Mouse (Mus musculus): Measurements from ENCODE around the gene Rims3.

The Rims3 gene

GRCm38 (mm10) chr4:120854588-120855319, at the start of gene Rims3:
TSS of gene Rims3 (plus strand) at chr4:120854816.
- DNase-seq (ENCODE audit: low spot score) = no peak

GRCm38 (mm10) chr4:120805816-120806215, 48.8 kb upstream of the Rims3 start:
- no peak for DNase-seq (ENCODE audit: low spot score)

DNA sequence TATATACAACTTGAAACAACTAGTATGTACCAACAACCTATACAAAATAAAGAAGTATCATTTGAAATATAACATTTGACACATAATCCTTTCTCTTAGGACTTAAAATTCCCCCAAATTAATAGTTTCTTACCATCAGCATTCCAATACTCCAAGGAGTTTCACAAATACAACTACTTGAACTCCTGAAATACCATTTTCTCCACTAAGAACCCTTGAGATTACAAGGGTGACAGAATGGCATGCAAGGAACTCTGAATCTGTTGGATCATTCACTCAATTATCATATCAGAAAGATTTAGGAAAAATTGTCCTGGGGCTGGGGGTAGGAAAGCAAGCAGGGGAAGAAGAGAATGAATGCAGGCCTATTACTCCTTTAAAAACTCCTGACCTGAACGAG, 40.9 kb upstream of the Rims3 start:
- DNase-seq (ENCODE audit: low spot score) = no peak

DNA sequence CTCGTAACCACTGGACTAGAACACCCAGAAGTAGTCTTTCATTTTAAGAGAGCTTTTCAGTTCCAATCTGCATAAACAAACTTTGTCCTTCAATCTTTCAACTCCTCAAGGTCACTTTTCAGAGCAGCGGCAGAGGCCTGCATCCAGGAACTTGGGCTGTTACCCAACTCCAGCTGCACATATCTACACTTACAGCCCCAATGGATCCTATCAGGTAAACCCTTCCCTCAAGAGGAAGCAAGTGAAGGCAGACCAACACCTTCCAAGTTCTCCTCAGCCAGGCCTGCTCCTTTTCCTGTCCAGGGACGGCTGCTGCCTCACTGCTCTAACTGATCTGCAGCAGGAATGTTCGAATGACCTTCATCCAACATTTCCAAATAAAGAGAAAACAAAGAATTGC, 40.4 kb upstream of the Rims3 start:
- DNase-seq (ENCODE audit: low spot score) = no peak

- no peak for DNase-seq (ENCODE audit: low spot score)
These were observed 39.5 kb upstream of the Rims3 start for GRCm38 (mm10) chr4:120815163-120815562.

DNA sequence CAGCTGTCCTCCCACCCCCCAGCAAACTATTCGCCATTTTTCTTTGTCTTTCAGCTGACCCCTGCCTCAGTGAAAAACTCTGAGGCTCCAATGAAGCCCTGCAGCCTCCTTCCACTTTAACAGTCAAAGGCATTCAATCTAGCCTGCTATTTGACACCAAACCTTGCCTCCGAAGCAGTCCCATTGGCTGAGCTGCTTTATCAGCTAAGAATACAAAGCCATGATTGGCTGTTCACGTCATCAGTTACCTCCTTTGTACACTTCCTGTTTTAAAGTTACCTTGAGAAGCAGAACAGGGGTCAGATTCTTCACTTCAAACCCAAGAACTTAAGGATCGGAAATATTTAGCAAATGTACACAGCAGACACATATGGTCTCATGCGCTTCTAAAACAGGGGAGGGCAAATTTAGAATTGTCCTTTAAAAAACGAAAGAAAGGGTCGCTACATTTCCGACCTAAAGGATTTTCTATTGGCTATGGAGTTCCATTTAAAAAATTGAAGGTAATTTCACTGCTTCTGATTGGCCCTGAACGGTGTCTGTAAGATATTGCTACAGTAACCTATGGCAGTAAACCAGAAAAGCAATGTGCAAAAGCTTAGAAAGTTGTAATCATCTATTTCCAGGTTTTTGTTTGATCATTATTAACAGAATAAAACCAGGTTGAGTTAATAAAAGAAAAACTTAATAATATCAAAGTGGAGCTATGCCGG, 38.8 kb upstream of the Rims3 start:
- DNase-seq (ENCODE audit: low spot score) = peak; percentile 10

- no peak for DNase-seq (ENCODE audit: low spot score)
These were observed 37.4 kb upstream of the Rims3 start for GRCm38 (mm10) chr4:120817002-120817774.

- no peak for DNase-seq (ENCODE audit: low spot score)
These were observed 36.7 kb upstream of the Rims3 start for GRCm38 (mm10) chr4:120817951-120818350.

DNA sequence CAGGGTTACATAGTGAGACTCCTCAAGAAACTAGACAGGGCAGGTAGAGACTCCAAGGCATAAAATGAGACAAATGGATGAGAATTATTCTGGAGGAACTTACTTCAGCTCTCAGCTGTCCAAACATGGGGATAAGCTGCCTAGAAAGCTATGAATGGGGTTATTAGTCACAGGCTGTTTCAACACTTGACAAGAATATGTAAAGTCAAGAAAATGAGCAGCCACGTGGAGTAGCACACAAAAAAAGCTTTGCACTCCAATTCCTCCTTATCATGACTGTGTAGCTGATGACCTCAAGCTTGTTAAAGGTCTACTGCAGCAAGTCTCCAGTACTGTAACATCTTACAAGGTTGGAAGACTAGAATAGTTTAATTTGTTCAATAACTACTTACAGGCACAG, 35.3 kb upstream of the Rims3 start:
- DNase-seq (ENCODE audit: low spot score) = no peak

DNA sequence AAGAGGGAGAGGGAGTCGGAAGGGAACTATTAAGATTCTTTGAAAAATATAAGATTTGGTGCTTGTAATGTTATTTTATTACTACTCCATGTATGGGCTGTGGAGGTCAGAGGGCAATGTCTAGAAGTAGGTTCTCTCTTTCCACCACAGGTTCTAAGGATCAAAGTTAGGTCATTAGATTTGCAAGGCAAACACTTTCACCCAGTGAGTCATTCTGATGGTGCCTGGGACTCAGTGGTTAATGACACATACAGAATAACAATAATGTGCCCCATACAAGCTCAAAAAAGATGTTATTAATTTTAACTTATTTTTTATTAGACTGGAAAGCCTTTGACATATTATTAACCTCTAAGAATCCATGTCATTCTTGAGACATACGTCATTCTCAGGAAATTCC, 34.7 kb upstream of the Rims3 start:
- DNase-seq (ENCODE audit: low spot score) = no peak

DNA sequence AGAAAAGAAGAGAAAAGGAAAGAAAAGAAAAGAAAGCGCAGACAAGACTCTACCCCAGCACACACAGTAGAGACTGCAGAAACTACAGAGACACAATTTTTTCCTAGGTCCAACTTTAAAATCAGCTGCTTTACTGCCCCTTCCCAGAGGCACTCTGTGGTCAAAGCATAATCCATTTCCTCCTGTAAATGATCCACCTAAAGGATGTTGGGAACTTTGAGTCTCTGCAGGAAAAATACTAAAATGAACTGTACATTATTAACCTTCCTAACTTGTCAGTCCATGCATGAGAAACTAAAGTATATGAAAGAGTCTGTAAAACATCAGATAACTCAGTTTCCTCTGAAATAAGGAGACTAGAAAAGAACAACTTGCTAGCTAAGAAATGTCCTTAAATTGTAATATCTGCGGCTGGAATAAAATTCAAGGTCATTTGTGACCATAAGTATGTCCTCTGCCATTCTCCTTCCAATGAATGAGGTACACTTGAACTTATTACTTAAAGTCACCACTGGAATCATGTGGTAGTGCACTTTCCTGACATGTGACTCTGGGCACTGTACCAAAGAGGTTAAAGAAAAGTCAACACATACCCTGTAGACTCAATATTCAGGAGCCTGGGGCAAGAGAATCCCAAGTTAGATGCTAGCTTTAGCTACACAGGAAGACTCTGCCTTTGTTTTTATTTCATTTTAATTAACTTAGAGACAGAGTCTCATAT, 32.3 kb upstream of the Rims3 start:
- no peak for DNase-seq (ENCODE audit: low spot score)

- peak; percentile 85 for DNase-seq (ENCODE audit: low spot score)
These were observed 29.5 kb upstream of the Rims3 start for GRCm38 (mm10) chr4:120825100-120825553.

- peak; percentile 96 for DNase-seq (ENCODE audit: low spot score)
These were observed 28.9 kb upstream of the Rims3 start for GRCm38 (mm10) chr4:120825577-120826326.

- no peak for DNase-seq (ENCODE audit: low spot score)
These were observed 28.2 kb upstream of the Rims3 start for GRCm38 (mm10) chr4:120826418-120826817.

- no peak for DNase-seq (ENCODE audit: low spot score)
These were observed 23.8 kb upstream of the Rims3 start for GRCm38 (mm10) chr4:120830767-120831166.

GRCm38 (mm10) chr4:120831472-120831871, 23.1 kb upstream of the Rims3 start, which contains the start of gene Nfyc:
TSS of gene Nfyc (minus strand) at chr4:120831572.
- no peak for DNase-seq (ENCODE audit: low spot score)

GRCm38 (mm10) chr4:120841342-120841741, 13.3 kb upstream of the Rims3 start:
- DNase-seq (ENCODE audit: low spot score) = no peak

DNA sequence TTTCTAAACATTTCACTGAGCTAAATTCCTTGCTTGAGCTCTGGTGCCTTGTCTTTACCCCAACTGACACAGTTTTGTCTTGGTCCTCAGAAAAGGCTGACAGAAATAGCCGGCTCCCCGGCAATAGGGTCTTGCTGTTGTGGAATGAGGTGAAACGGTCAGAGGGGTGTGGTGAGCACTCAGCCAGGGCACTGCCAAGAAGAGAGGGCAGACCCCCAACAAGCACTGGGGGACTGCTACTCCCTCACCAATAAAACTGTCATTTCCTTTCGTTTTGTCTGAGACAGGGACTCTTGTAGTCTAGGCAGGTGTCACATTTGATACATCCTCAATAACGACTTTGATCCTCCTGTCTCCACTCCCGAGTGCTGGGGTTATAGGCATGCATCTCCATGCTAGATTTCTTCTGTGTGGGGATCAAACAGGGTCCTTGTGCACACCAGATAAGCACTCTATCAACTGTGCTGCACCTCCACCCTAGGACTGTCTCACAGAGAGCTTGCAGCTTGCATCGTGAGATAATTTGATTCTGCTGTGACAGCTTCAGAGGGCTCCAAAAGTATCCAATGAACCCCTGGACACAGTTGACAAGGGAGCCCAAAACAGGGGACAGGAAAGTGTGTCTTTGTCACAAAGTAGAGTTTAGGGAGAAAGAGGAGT, 10.1 kb upstream of the Rims3 start:
- no peak for DNase-seq (ENCODE audit: low spot score)

DNA sequence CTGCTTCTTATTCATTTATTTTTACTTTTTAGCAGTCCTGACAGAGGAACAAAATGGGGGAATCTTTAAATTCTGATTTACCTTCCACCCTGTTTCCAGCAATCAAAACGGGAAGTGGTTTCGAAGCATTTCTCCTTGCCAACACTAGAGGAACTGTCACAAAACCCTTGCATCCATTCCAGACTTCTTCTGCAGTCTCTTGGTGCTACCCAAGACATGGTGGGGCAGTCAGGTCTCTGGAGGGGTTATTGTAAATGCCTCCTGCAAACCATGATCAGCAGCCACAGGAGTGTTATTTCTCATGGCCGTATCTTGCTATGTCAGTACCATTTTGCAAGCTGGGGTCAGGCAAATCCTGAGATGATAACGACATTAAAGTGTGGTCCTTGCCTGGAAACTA, 9.5 kb upstream of the Rims3 start:
- no peak for DNase-seq (ENCODE audit: low spot score)

GRCm38 (mm10) chr4:120848909-120849308, 5.7 kb upstream of the Rims3 start:
- DNase-seq (ENCODE audit: low spot score) = no peak

DNA sequence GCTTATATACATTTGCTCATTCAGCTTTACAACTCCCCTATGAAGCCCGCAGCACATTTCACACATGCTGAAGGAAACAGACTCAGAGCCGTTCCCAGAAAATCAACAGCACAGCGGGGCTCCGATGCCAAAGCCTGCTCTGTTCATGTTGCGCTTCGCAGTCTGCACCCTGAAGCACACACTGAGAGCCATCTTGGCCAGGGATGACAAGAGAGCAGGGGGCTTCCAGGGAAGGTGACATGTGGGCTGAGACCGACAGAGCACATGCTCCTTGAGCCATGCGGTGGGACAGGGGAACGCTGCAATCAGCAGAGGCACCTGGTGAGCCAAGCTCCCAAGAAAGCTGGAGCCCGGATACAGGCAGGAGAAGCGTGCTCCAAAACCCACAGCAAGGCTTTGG, 5.2 kb upstream of the Rims3 start:
- DNase-seq (ENCODE audit: low spot score) = no peak

All from urinary bladder, postnatal 10 days (tissue).